Mouse (Mus musculus) midbrain, embryonic 14.5 days (tissue): Measurements from ENCODE around the gene Ctns. TPM values are rescaled to one million over a fixed set of nuclear protein-coding genes. Genes with fewer than 3 reads are reported as not detected.

ENCODE experiments used
- ATAC-seq: fragments of 200-750 bp; cut with Nextera tagmentation; 2 replicates; pipeline ENCODE4 v1.8.0; 2017; ENCODE audit warnings: moderate number of reproducible peaks, moderate library complexity; ENCODE audit not compliant: low FRiP score, low TSS enrichment
- DNase-seq: peaks from one replicate; pipeline ENCODE4 v3.0.0-alpha.2; 2015
- H3K27ac ChIP-seq: fragments of 300-500 bp; sonication (generic); replicated peaks from 2 replicates; pipeline ENCODE4 v1.5.1; 2014; ENCODE audit warnings: mild to moderate bottlenecking, low read depth, low read length, moderate library complexity
- H3K27me3 ChIP-seq: fragments of 300-500 bp; sonication (generic); 2 replicates; pipeline ENCODE4 v1.6.1; 2014; ENCODE audit warnings: low read length, control low read depth, mixed read lengths; ENCODE audit not compliant: control insufficient read depth, insufficient read depth
- H3K36me3 ChIP-seq: fragments of 300-500 bp; sonication (generic); 2 replicates; pipeline ENCODE4 v1.6.1; 2014; ENCODE audit warnings: low read length, control low read depth; ENCODE audit not compliant: control insufficient read depth, insufficient read depth
- H3K4me1 ChIP-seq: fragments of 300-500 bp; sonication (generic); 2 replicates; pipeline ENCODE4 v1.6.1; 2014; ENCODE audit warnings: mild to moderate bottlenecking, antibody characterized with exemption, low read length, control low read depth; ENCODE audit not compliant: control insufficient read depth, insufficient read depth
- H3K4me2 ChIP-seq: fragments of 300-500 bp; sonication (generic); 2 replicates; pipeline ENCODE4 v1.6.1; 2014; ENCODE audit warnings: mild to moderate bottlenecking, low read length, moderate library complexity
- H3K4me3 ChIP-seq: fragments of 300-500 bp; sonication (generic); replicated peaks from 2 replicates; pipeline ENCODE4 v1.5.1; 2014; ENCODE audit warnings: low read depth, low read length
- H3K9ac ChIP-seq: fragments of 300-500 bp; sonication (generic); replicated peaks from 2 replicates; pipeline ENCODE4 v1.6.1; 2014; ENCODE audit warnings: mild to moderate bottlenecking, low read length, moderate library complexity
- H3K9me3 ChIP-seq: fragments of 300-500 bp; sonication (generic); 2 replicates; pipeline ENCODE4 v1.6.1; 2016; ENCODE audit warnings: low read length, control low read depth, mixed read lengths; ENCODE audit not compliant: control insufficient read depth
- WGBS: fragments of 180-500 bp; shearing (Covaris S2); extraction: QIAGEN DNeasy Blood & Tissue Kit; methylation state at CpG from one replicate; pipeline ENCODE4 v1.1.7; 2014; 5-methylcytosine and 5-hydroxymethylcytosine counted together
- polyA plus RNA-seq: library from polyadenylated mRNA; unstranded; fragments of >200 nt; fragmentation: Nextera tagmentation; extraction: Ambion mirVana; gene quantifications from 2 replicates; pipeline ENCODE4 v1.2.1, GENCODE M21; 2014

Ctns gene
- polyA plus RNA-seq, 1 experiment from 2014 or later: 23.0 TPM

DNA sequence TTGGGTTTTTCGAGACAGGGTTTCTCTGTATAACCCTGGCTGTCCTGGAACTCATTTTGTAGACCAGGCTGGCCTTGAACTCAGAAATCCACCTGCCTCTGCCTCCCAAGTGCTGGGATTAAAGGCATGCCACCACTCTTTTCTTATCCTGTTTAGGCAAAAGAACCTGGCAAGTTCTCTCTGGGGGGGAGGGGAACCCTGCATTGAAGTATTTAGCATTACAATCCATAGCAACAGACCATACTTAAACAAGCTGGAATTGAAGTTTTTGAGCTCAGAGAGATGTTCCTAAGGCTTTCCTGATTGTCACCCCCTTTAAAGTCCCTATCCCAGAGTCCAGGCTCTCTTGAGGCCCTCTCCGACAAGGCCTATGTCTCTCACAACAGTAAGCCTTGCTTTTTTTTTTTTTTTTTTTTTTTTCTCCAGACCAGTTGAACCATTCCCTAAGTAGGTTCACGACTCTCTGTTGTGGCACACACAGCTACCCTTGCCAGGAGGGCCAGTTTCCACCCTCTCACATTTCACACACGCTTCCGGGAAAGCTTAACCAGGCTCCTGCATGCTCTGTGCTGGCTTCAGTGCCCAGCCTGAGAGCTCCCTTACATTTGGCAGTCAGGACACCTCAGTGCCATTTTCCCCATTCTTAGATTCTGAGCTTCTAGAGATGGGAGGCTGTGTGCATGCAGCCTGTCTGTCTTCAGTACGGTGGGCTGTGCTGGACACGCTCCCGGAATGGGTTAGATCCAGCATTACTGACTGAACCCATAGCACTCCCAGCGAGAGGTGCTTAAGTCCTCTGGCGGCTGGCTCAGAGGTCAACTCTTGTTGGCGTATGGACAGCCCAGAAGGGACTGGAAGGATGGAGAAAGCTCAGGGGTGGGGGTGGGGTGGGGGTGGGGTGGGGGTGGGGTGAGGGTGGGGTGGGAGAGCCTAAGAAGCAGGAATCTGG lies 52.5 kb downstream of the Ctns start:
- 61% methylated on average over 11 of the region's 11 CpGs for WGBS
- no peak for DNase-seq

DNA sequence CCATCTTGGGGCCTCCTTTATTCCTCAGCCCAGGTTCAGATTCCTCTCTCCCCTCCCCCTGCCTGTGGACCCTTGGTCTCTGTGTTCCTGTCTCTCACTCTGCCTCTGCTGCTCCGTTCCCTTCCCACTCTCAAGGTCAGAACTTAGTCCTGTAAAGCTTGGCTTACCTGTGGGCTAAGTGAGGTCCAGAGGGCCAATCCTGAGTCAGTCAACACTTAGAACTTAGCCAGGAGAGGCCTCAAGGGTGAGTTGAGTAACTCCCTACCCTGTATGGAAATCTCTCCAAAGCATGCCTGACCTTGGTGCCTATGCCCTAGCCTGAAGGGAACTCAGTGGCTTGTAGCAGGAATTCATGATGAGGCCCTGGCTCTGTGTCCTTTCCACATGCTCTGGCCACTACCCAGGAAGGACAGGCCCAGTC lies 54.6 kb downstream of the Ctns start:
- Histone ChIP-seq H3K36me3 (no peaks in the 10 kb centered on the region), H3K9ac (no peak overlapping the region), H3K27ac (no peak overlapping the region), H3K27me3 (no peaks in the 10 kb centered on the region), H3K4me1 (no peaks in the 10 kb centered on the region), H3K9me3 (no peaks in the 10 kb centered on the region), H3K4me3 (no peak overlapping the region), H3K4me2 (no peak overlapping the region)
- DNase-seq (no peak), ATAC-seq (no peak)
- 83% methylated on average over 1 of the region's 1 CpGs for WGBS

More for the DNA sequence above, 52.5 kb downstream of the Ctns start:
- no peak for ATAC-seq
- no peaks in the 10 kb centered on the region for H3K36me3 ChIP-seq
- H3K27me3 ChIP-seq: no peaks in the 10 kb centered on the region
- H3K9me3 ChIP-seq: no peaks in the 10 kb centered on the region
- no peak overlapping the region for H3K9ac ChIP-seq
- no peaks in the 10 kb centered on the region for H3K4me1 ChIP-seq
- H3K4me2 ChIP-seq: no peak overlapping the region
- no peak overlapping the region for H3K27ac ChIP-seq
- no peak overlapping the region for H3K4me3 ChIP-seq

DNA sequence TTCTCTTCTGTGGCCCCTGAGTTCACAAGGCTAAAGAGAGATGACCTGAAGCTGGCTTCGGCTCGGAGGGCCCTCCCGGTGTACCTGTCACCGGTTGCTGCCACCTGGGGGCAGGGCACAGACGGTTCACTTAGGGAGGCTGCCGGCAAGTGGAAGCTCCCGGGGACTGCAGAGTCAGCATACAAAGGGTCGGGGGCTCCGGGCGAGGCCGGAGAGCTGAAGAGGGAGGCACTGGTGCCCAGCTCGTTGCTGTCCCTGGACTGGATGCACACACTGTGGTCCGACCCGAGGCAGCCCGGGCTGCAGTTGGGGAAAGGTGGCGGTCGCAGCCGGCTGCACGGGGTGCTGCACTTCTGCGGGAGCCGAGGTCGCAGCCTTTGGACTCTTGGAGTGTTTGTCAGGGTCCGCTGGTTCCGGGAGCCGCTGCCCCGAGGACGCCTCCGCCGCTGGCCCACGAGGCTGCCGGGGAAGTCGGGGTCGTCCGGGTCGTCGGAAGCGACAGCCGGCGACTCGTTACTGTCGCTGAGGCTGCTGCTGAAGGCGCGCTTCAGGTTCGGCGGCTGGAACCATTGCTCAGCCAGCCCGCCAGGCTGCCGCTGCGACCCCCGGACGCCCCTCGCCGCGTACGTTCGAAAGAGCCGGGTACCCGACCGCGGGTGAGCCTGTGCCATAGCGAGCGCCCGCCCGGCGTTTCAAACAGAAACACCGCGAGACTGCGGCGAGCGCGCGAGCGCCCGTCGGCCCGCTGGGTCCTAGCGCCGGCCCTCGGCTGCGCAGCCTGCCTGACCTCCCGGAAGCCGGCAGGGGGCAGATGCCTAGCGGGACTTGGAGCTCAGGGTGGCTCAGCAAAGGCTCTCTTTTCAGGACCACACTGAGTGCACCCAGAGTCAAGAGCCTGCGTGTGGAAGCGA lies 61.0 kb downstream of the Ctns start, which contains the start of gene Haspin:
Haspin (minus strand) TSS at position 704 of the 911 bp plus-strand sequence.
- under 1% methylated on average over 84 of the region's 84 CpGs for WGBS
- ATAC-seq (peak; percentile 86), DNase-seq (peak; percentile 96)
- H3K4me1 ChIP-seq: peaks cover 4% of the 10 kb centered on the region; the same call in 1 of the 2 replicates
- no peak within 1 kb of the TSS for H3K27ac ChIP-seq
- no peaks in the 10 kb centered on the region for H3K9me3 ChIP-seq
- peak within 1 kb of the TSS; percentile 76 for H3K4me3 ChIP-seq
- H3K27me3 ChIP-seq: no peaks in the 10 kb centered on the region
- no peaks in the 10 kb centered on the region for H3K36me3 ChIP-seq
- peak within 1 kb of the TSS; percentile 80 for H3K4me2 ChIP-seq
- H3K9ac ChIP-seq: peak within 1 kb of the TSS; percentile 66

DNA sequence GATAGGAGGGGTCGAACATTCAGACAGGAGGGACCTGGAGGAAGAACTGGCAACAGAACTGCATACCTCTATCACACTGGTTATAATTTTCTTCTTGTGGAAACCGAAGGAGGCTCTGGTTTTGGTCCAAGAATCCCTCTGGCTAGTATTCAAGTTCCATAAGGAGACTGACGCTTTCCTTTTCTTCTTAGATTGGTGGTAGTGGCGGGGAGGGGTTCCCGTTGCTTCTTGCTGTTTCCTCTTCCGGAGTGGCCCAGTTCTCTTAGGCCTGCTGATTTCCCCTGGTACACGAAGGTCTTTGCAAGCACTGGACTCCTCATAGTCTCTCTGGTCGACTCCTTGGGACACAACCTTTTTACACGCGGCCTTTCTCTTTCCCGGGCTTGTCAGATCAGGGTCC lies 61.7 kb downstream of the Ctns start:
- H3K9me3 ChIP-seq: no peaks in the 10 kb centered on the region
- peak overlapping the region; percentile 66; the same call in 1 of the 2 replicates for H3K9ac ChIP-seq
- H3K4me3 ChIP-seq: peak overlapping the region; percentile 76
- peaks cover 4% of the 10 kb centered on the region; the same call in 1 of the 2 replicates for H3K4me1 ChIP-seq
- no peak overlapping the region for H3K27ac ChIP-seq
- no peaks in the 10 kb centered on the region for H3K27me3 ChIP-seq
- ATAC-seq: no peak
- H3K36me3 ChIP-seq: no peaks in the 10 kb centered on the region
- WGBS: 47% methylated on average over 11 of the region's 11 CpGs
- DNase-seq: no peak
- H3K4me2 ChIP-seq: peak overlapping the region; percentile 80

DNA sequence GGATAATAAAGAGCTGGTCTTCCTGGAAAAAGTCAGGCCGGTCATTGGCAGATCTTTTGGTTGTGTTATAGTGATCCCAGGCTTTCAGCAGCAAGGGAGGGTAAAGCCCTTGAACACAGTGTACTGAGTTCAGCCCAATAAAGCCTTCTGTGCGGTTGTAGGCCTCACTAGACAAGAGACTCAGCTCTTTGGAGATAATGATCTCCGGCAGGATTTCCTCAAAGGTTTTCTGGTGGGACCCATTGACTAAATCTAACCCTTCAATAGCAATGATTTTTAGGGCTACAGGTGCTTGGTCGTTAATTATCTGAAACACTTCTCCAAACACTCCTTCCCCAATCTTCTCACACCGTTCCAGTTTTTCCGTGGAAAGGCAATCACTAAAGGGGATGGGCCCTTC lies 62.3 kb downstream of the Ctns start:
- peak overlapping the region; percentile 80 for H3K4me2 ChIP-seq
- WGBS: 92% methylated on average over 6 of the region's 6 CpGs
- H3K4me1 ChIP-seq: peaks cover 4% of the 10 kb centered on the region; the same call in 1 of the 2 replicates
- no peak overlapping the region for H3K27ac ChIP-seq
- H3K4me3 ChIP-seq: no peak overlapping the region
- DNase-seq (no peak), ATAC-seq (no peak)
- no peaks in the 10 kb centered on the region for H3K36me3 ChIP-seq
- H3K27me3 ChIP-seq: no peaks in the 10 kb centered on the region
- H3K9me3 ChIP-seq: no peaks in the 10 kb centered on the region
- H3K9ac ChIP-seq: no peak overlapping the region

DNA sequence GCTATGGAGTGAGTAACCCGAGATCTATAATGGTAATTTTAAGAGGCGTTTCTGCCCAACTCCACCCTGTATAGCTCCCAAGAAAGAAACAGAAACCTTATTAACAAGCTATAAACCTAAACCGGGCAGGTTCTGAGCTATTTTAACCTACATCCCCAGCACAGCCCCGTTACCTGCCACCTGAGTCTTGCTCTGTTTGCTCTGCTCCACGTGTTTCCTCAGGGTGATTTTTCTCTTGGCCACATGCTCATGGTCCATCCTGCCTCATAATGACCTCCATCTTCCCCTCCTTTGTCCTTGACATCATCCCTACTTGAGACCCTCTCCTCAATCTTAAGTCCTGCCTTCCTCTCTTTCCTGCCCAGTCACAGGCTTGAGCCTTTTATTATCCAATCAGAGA lies 64.6 kb downstream of the Ctns start:
- Histone ChIP-seq H3K9ac (no peak overlapping the region), H3K4me2 (no peak overlapping the region), H3K27me3 (no peaks in the 10 kb centered on the region), H3K4me3 (no peak overlapping the region), H3K9me3 (no peaks in the 10 kb centered on the region), H3K4me1 (peaks cover 4% of the 10 kb centered on the region; the same call in 1 of the 2 replicates), H3K36me3 (no peaks in the 10 kb centered on the region), H3K27ac (no peak overlapping the region)
- 93% methylated on average over 5 of the region's 5 CpGs for WGBS
- DNase-seq (no peak), ATAC-seq (no peak)

Other genes starting within 250 kb of the Ctns start
- gene Atp2a3, start 237.9 kb downstream of the Ctns start, polyA plus RNA-seq: 0.55 and 0.91 TPM in 2 replicates
- gene P2rx1, start 199.9 kb downstream of the Ctns start, polyA plus RNA-seq: 0.36 and 0.41 TPM in 2 replicates
- 11.0 and 16.6 TPM in 2 replicates for gene Camkk1, start 180.0 kb downstream of the Ctns start, polyA plus RNA-seq
- gene Ncbp3, start 151.3 kb downstream of the Ctns start, polyA plus RNA-seq: 8.3 and 10.2 TPM in 2 replicates
- 0.23 and 0.24 TPM in 2 replicates for gene Itgae, start 108.5 kb downstream of the Ctns start, polyA plus RNA-seq
- gene Haspin, start 60.7 kb downstream of the Ctns start, polyA plus RNA-seq: 2.1 and 2.7 TPM in 2 replicates
- gene P2rx5, start 38.6 kb downstream of the Ctns start, polyA plus RNA-seq: 0.12 TPM in 1 of 2 replicates, not detected in the other
- gene Emc6, start 22.0 kb downstream of the Ctns start, polyA plus RNA-seq: 144 and 151 TPM in 2 replicates
- 149 and 165 TPM in 2 replicates for gene Tax1bp3, start 22.0 kb downstream of the Ctns start, polyA plus RNA-seq
- 1.1 and 1.6 TPM in 2 replicates for gene Shpk, start 418 bp upstream of the Ctns start, polyA plus RNA-seq
- gene Trpv1, start 35.2 kb upstream of the Ctns start, polyA plus RNA-seq: 0.50 TPM in 1 of 2 replicates, not detected in the other
- 0.12 and 0.19 TPM in 2 replicates for gene Trpv3, start 68.3 kb upstream of the Ctns start, polyA plus RNA-seq
- 0.55 and 0.84 TPM in 2 replicates for gene Aspa, start 130.6 kb upstream of the Ctns start, polyA plus RNA-seq
- gene Gm49340, start 130.7 kb upstream of the Ctns start, polyA plus RNA-seq: not detected in 2 replicates
- gene Spata22, start 130.7 kb upstream of the Ctns start, polyA plus RNA-seq: not detected in 2 replicates
- not detected in 2 replicates for gene Olfr20, start 151.7 kb upstream of the Ctns start, polyA plus RNA-seq
- gene Olfr376, start 172.2 kb upstream of the Ctns start, polyA plus RNA-seq: not detected in 2 replicates
- not detected in 2 replicates for gene Olfr1, start 200.6 kb upstream of the Ctns start, polyA plus RNA-seq
- gene Olfr378, start 229.4 kb upstream of the Ctns start, polyA plus RNA-seq: not detected in 2 replicates